Comparison of ENCODE assay signal across 17 mouse cellular contexts in genomic region chr1:115545994-115546393, GRCm38 (mm10).
"Had no signal": no experiment of that assay in that cellular context is flagged by ENCODE, and none has a peak within 500 bp of the region (broad histone marks: within the 10 kb centered on the region; RNA-seq: fewer than 3 reads in every experiment).

No protein-coding gene starts in this region.

- H3K36me3 ChIP-seq: lung, embryonic 15.5 days; midbrain, embryonic 13.5 days; midbrain, embryonic 15.5 days; neural tube, embryonic 12.5 days; stomach, embryonic 15.5 days had no signal

- ATAC-seq: lung, postnatal 0 days; midbrain, embryonic 13.5 days; midbrain, embryonic 15.5 days had no signal

- H3K27ac ChIP-seq: lung, embryonic 15.5 days; macrophage; midbrain, embryonic 13.5 days; midbrain, embryonic 15.5 days; neural tube, embryonic 12.5 days; stomach, embryonic 15.5 days; stomach, postnatal 0 days had no signal

- DNase-seq: lung, adult 2 months; lung, postnatal 14 days; lung, postnatal 36 days; right cerebral cortex, postnatal 14 days; thymus, adult 2 months; thymus, postnatal 25 days; thymus, postnatal 4 days had no signal

- H3K4me3 ChIP-seq: lung, embryonic 15.5 days; megakaryocyte, embryonic 14.5 days; midbrain, embryonic 13.5 days; midbrain, embryonic 15.5 days; neural tube, embryonic 12.5 days; stomach, embryonic 15.5 days had no signal

- H3K27me3 ChIP-seq: lung, embryonic 15.5 days; megakaryocyte, embryonic 14.5 days; midbrain, embryonic 13.5 days; midbrain, embryonic 15.5 days; neural tube, embryonic 12.5 days; stomach, embryonic 15.5 days had no signal

- H3K9ac ChIP-seq: lung, embryonic 15.5 days; midbrain, embryonic 13.5 days; midbrain, embryonic 15.5 days; neural tube, embryonic 12.5 days; stomach, embryonic 15.5 days had no signal

- H3K4me2 ChIP-seq: lung, embryonic 15.5 days; midbrain, embryonic 11.5 days; midbrain, embryonic 13.5 days; midbrain, embryonic 15.5 days; neural tube, embryonic 12.5 days; stomach, embryonic 15.5 days had no signal

- H3K9me3 ChIP-seq: lung, embryonic 15.5 days; megakaryocyte, embryonic 14.5 days; midbrain, embryonic 13.5 days; midbrain, embryonic 15.5 days; neural tube, embryonic 12.5 days; stomach, embryonic 15.5 days had no signal

- H3K4me1 ChIP-seq: lung, embryonic 15.5 days; megakaryocyte, embryonic 14.5 days; midbrain, embryonic 13.5 days; midbrain, embryonic 15.5 days; neural tube, embryonic 12.5 days; stomach, embryonic 15.5 days had no signal
